Mouse (Mus musculus) limb, embryonic 13.5 days (tissue): ENCODE measurements at regions not wholly inside any gene's neighbourhood (a gene's known extent, or its start where the extent isn't known, plus 50 kb on each side); places are given as distances from the start of the nearest gene placed in this dataset.
A peak's percentile ranks its signal among the peaks of the same experiment; 100 is the strongest.

ENCODE experiments used
- ATAC-seq: fragments of 200-750 bp; cut with Nextera tagmentation; 2 replicates; pipeline ENCODE4 v1.8.0; 2017; ENCODE audit warnings: low read depth, moderate number of reproducible peaks, moderate TSS enrichment; ENCODE audit not compliant: low FRiP score
- H3K27ac ChIP-seq: fragments of 300-500 bp; sonication (generic); 2 replicates; pipeline ENCODE4 v1.5.1; 2015; ENCODE audit warnings: inconsistent platforms, mild to moderate bottlenecking, moderate library complexity
- H3K27me3 ChIP-seq: fragments of 300-500 bp; sonication (generic); 2 replicates; pipeline ENCODE4 v1.6.1; 2015; ENCODE audit warnings: mild to moderate bottlenecking, inconsistent platforms
- H3K36me3 ChIP-seq: fragments of 300-500 bp; sonication (generic); 2 replicates; pipeline ENCODE4 v1.6.1; 2015; ENCODE audit warnings: inconsistent platforms, mild to moderate bottlenecking, moderate library complexity
- H3K4me1 ChIP-seq: fragments of 300-500 bp; sonication (generic); 2 replicates; pipeline ENCODE4 v1.6.1; 2015; ENCODE audit warnings: inconsistent platforms
- H3K4me2 ChIP-seq: fragments of 300-500 bp; sonication (generic); replicated peaks from 2 replicates; pipeline ENCODE4 v1.6.1; 2015; ENCODE audit warnings: inconsistent platforms, mild to moderate bottlenecking, moderate library complexity
- H3K4me3 ChIP-seq: fragments of 300-500 bp; sonication (generic); 2 replicates; pipeline ENCODE4 v1.5.1; 2015; ENCODE audit warnings: moderate library complexity, mild to moderate bottlenecking, inconsistent platforms
- H3K9ac ChIP-seq: fragments of 300-500 bp; sonication (generic); 2 replicates; pipeline ENCODE4 v1.6.1; 2015; ENCODE audit warnings: mild to moderate bottlenecking, inconsistent platforms
- H3K9me3 ChIP-seq: fragments of 300-500 bp; sonication (generic); 2 replicates; pipeline ENCODE4 v1.6.1; 2016; ENCODE audit warnings: inconsistent platforms
- WGBS: fragments of 180-500 bp; shearing (Covaris S2); methylation state at CpG from one replicate; pipeline ENCODE4 v1.1.7; 2015; 5-methylcytosine and 5-hydroxymethylcytosine counted together

DNA sequence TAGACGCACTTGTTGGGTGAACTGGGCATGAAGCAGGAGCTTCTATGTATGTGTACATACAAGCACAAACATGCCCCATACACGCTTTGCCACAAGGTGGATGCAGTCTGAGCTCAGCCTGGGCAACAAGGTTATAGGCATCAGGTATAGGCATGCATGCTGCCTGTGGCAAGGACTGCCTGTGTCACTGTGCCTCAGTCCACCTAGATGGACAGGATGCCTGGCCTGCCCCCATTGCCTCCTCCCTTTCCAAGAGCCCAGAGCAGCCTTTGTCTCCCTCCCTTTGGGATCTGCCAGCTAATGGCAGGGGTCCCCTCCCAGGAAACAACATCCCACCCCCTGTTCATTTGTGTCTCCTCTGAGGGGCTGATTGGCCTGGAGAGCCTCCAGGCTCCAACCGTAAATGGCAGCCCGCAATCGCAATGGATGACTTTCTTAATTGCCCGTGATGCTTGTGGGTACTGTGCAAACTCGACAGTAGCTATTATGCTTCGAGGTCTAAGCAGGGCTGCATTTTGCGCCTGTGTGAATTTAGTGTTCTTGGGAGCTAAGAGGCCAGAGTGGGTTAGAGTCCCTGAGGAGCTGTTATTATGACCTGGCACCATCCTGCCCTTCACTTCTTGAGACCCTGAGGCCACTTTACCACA is 293.6 kb downstream of the Tns1 start:
- Histone ChIP-seq H3K27ac (no peak overlapping the region), H3K36me3 (no peaks in the 10 kb centered on the region), H3K9ac (no peak overlapping the region), H3K27me3 (no peaks in the 10 kb centered on the region), H3K4me2 (no peak overlapping the region), H3K4me3 (no peak overlapping the region), H3K4me1 (peaks cover 20% of the 10 kb centered on the region), H3K9me3 (no peaks in the 10 kb centered on the region)
- WGBS: 50% methylated on average over 9 of the region's 9 CpGs
- no peak for ATAC-seq

DNA sequence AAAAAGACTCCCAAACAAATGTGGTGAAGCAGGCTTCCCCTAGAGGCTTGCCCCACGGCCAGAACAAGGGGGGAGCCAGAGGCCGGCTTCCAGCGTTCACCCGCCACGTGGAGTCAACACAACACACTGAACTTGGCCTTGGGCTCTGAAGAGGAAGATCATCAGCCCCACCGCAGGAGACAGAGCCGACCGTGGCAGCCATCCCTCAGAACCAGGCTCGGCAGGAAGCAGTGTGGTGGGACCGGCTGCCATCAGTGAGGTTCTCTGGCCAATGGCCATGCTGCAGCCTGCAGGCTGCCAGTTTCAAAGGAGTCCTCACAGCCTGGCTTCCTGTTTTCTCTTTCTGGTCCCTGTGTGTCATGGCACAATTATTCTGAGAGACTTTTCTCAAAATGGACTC is 295.3 kb downstream of the Tns1 start:
- Histone ChIP-seq H3K4me1 (peaks cover 26% of the 10 kb centered on the region), H3K27ac (no peak overlapping the region), H3K4me2 (no peak overlapping the region), H3K9ac (no peak overlapping the region), H3K4me3 (no peak overlapping the region), H3K36me3 (no peaks in the 10 kb centered on the region), H3K9me3 (no peaks in the 10 kb centered on the region), H3K27me3 (no peaks in the 10 kb centered on the region)
- WGBS: 57% methylated on average over 10 of the region's 10 CpGs
- no peak for ATAC-seq

DNA sequence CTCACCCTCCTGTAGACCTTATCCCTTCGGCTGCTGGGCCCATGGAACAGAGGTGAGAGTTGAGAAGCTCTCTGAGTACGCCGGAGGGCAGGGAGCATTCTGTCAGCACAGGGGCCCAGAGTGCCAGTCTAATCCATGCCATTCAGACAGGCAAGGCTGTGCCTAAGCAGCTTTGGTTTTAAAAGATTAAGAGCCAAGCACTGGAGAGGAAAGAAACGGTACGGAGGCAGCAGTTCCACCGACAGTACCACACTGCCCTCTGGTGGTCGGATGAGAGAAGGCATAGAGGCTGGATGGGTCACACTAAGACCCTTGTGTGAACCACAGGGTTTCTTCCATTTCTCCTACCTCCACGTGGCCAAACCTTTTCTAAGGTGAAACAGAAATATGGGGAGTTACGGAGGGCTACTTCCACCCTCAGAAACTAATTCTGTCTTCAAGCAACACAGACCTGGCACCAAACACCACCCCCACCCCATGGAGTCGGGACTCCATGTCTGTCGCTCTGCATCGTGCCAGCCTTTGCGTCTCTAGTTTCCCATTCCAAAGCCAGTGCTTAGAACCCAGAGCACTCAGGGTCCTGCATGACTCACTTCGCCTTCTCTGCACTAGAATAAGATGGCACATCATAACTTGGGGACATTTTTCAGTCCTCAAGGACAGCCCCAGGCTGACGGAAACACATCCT is 297.9 kb downstream of the Tns1 start:
- Histone ChIP-seq H3K4me1 (peaks cover 26% of the 10 kb centered on the region), H3K4me2 (no peak overlapping the region), H3K9me3 (no peaks in the 10 kb centered on the region), H3K36me3 (no peaks in the 10 kb centered on the region), H3K9ac (no peak overlapping the region), H3K4me3 (no peak overlapping the region), H3K27ac (no peak overlapping the region; the same call in 1 of the 2 replicates), H3K27me3 (peaks cover 2% of the 10 kb centered on the region; the same call in 1 of the 2 replicates)
- ATAC-seq: peak; percentile 80
- WGBS: 39% methylated on average over 15 of the region's 15 CpGs

DNA sequence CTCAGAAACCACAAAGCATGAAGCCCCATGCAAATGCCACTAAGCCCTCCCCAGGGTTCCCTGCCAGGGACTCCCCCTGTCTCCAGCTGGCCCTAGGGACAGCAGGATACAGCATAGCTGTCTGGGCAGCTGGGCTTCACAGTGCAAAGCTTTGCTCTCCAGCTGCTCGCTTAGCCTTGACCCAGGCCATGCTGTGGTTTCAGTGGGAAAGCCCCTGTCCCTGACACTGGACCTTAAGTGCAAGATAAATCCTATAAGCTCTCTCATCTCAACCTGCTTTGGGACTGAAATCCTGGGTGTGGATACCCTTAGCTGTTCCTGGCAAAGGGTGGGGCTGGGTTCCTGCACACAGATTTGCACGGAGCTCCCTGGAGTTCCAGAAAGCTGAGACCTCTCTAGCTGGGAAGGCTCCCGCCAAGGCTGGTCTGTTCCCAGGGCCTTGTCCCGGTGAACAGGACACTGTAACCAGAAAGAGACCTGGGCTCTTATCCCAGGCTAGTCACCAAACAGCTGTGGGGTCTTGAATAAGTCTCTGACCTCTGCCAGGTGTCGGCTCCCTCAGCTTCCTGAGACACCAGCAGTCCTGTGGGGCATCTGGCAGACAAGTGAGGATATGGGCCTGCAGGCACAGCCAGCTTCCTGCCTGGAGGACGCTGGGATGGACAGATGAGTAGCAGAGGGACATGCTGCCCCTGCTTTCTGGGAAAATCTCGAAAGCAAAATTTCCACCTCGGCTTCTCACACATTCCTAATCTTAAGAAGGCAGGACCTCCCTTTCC is 299.7 kb downstream of the Tns1 start:
- H3K27me3 ChIP-seq: peaks cover 2% of the 10 kb centered on the region; the same call in 1 of the 2 replicates
- no peak overlapping the region for H3K4me2 ChIP-seq
- H3K9me3 ChIP-seq: no peaks in the 10 kb centered on the region
- H3K4me3 ChIP-seq: no peak overlapping the region
- no peak overlapping the region for H3K27ac ChIP-seq
- 45% methylated on average over 8 of the region's 8 CpGs for WGBS
- peaks cover 32% of the 10 kb centered on the region for H3K4me1 ChIP-seq
- ATAC-seq: peak; percentile 62
- no peak overlapping the region for H3K9ac ChIP-seq
- H3K36me3 ChIP-seq: no peaks in the 10 kb centered on the region

DNA sequence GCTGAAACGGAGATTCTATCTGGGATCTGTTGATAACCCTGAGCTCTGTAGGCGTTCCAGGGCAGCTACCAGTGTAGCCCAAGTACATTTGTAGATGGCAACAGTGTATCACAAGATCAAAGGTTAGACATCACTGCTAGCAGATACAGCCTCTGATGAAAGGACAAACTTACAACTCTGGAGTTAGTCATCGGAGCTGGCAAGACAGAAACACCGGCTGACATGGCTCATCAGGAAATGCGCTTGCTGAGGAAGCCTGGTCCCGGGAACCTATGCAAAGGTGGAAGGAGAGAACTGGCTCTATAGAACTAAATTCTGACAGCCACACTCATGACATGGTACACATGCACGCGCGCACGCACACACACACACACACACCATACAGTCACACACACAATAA is 300.5 kb downstream of the Tns1 start:
- Histone ChIP-seq H3K9me3 (no peaks in the 10 kb centered on the region; the same call in 1 of the 2 replicates), H3K4me3 (no peak overlapping the region), H3K9ac (no peak overlapping the region), H3K27me3 (peaks cover 2% of the 10 kb centered on the region; the same call in 1 of the 2 replicates), H3K4me1 (peaks cover 32% of the 10 kb centered on the region), H3K36me3 (no peaks in the 10 kb centered on the region), H3K4me2 (no peak overlapping the region), H3K27ac (no peak overlapping the region)
- WGBS: 83% methylated on average over 10 of the region's 10 CpGs
- no peak for ATAC-seq

DNA sequence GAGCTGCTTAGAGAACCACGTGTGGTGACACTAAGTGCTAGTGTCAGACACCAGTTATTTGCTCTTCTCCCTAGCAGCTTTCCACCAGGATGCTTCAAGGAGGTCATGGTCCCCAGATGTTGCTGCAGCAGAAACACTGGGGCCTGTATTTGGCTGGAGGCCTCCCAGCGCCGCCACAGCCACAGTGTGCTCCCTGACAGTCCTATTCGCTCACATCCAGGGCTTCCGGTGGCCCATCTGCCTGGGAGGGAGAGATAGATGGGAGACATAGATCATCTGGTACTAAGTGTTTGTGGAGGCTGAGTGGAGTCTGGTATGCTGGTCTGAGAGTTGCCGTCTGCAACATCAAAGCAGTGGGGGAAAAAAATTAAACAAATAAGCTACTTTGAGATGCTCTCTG is 301.6 kb downstream of the Tns1 start:
- no peak overlapping the region for H3K4me2 ChIP-seq
- no peaks in the 10 kb centered on the region; the same call in 1 of the 2 replicates for H3K9me3 ChIP-seq
- 42% methylated on average over 6 of the region's 6 CpGs for WGBS

DNA sequence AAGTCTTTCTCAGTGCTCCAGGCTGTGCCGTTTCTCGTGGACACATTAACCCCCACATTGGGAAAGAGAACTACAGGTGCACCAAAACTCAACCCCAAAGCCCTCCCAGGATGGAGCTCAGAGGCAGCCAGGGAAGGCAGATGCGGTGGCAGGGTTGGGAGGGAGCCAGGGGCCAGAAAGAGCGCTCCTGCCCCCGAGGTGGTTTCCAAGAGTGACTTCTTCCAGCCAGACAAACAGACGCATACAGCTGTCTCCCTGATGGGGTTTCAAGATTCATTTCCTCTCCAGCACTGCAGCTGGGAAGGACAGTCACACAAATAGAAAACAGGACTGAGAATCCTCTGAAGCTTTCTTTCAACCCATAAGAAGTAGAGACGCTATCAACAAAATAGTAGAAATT is 303.5 kb downstream of the Tns1 start:
- Histone ChIP-seq H3K9me3 (no peaks in the 10 kb centered on the region; the same call in 1 of the 2 replicates), H3K4me2 (no peak overlapping the region), H3K27ac (no peak overlapping the region), H3K4me1 (peaks cover 15% of the 10 kb centered on the region), H3K4me3 (no peak overlapping the region), H3K36me3 (no peaks in the 10 kb centered on the region), H3K27me3 (peaks cover 2% of the 10 kb centered on the region; the same call in 1 of the 2 replicates), H3K9ac (no peak overlapping the region)
- WGBS: 58% methylated on average over 7 of the region's 7 CpGs
- no peak for ATAC-seq

More for the DNA sequence above, 301.6 kb downstream of the Tns1 start:
- Histone ChIP-seq H3K4me1 (peaks cover 25% of the 10 kb centered on the region), H3K36me3 (no peaks in the 10 kb centered on the region), H3K4me3 (no peak overlapping the region), H3K27ac (no peak overlapping the region), H3K27me3 (peaks cover 2% of the 10 kb centered on the region; the same call in 1 of the 2 replicates), H3K9ac (no peak overlapping the region)
- ATAC-seq: no peak

DNA sequence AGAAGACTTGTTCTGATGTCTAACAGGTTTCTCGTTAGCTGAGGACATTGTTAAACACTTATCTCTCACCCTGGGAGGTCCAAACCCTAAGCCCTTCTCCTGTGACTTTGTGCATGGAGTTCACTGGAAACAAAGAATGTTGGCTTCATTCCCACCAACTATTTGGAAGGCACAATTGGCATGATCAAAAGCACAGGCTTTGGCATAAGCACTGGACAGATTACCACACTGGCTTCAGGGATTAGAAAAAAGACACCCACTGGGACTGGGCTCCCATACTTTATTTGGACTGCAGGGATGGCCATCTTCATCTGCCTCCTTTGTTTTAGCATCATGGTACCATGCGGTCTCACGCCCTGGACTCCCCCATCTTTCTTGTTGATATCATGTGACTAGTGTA is 317.0 kb downstream of the Tns1 start:
- no peak overlapping the region for H3K9ac ChIP-seq
- no peaks in the 10 kb centered on the region for H3K4me1 ChIP-seq
- no peak overlapping the region for H3K27ac ChIP-seq
- no peaks in the 10 kb centered on the region for H3K36me3 ChIP-seq
- no peaks in the 10 kb centered on the region for H3K9me3 ChIP-seq
- no peak for ATAC-seq
- H3K4me3 ChIP-seq: no peak overlapping the region
- 90% methylated on average over 3 of the region's 3 CpGs for WGBS
- no peaks in the 10 kb centered on the region for H3K27me3 ChIP-seq
- H3K4me2 ChIP-seq: no peak overlapping the region

DNA sequence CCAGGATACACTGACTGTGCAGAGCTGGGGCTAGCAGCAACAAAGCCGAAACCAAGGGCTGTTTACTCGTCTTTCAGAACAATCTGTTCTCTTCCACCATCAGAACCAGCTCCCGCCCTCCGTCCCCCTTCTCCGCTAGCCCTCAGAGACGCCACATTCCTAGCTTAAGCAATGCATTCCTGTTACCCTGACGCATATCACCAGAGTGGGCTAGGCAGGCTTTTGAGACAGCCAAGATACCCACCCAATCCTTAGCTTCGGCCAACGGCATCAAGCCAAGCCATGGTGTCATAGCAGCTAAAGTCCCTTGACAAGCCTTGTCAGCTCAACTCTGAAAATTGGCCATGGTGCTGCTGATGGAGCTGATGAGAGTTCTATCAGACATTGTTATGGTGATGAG is 319.1 kb downstream of the Tns1 start:
- Histone ChIP-seq H3K4me3 (no peak overlapping the region), H3K4me1 (no peaks in the 10 kb centered on the region), H3K27me3 (no peaks in the 10 kb centered on the region), H3K36me3 (no peaks in the 10 kb centered on the region), H3K9me3 (no peaks in the 10 kb centered on the region), H3K9ac (no peak overlapping the region), H3K27ac (no peak overlapping the region), H3K4me2 (no peak overlapping the region)
- 86% methylated on average over 9 of the region's 9 CpGs for WGBS
- ATAC-seq: no peak

DNA sequence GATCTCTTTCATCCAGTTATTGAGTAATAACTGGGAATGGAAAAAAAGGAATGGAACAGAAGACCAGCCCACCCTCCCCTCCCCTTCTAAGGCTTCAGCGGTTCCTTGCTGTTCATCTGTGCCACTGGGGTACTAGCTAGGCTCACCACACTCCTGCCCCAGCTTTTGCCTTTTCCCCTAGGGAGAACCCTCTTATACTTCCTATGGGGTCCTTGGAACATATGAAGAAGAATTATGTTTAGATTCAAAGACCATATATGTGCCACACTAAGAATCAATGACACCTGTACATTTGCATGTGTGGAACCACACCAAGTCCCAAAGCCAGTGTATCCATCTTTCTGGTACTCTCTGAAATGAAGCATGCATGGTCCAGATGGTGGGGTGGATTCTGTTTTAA is 324.3 kb downstream of the Tns1 start:
- no peaks in the 10 kb centered on the region for H3K36me3 ChIP-seq
- 83% methylated on average over 1 of the region's 1 CpGs for WGBS
- H3K27ac ChIP-seq: no peak overlapping the region
- H3K27me3 ChIP-seq: no peaks in the 10 kb centered on the region
- no peaks in the 10 kb centered on the region for H3K9me3 ChIP-seq
- no peak for ATAC-seq
- no peak overlapping the region for H3K4me3 ChIP-seq
- no peak overlapping the region for H3K4me2 ChIP-seq
- peaks cover 23% of the 10 kb centered on the region for H3K4me1 ChIP-seq
- H3K9ac ChIP-seq: no peak overlapping the region

DNA sequence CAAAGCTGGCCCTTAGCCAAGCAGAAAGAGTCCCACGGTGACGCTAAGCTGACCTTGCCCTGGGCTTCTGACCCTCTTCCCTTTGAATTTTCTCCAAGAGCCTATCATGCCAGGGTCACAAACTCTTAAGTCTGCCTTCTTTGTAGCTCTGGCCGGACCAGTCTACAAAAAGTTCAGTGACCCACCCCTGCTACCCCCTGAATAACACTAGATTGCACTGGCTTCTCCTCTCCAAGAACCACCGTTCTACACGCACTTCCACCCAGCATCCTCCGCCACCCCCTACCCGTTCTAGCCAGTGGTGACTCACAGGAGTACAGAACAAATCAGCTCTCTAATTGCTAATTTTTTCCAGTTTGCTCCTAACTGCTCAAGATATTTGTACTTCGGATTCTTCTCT is 325.0 kb downstream of the Tns1 start:
- no peak overlapping the region for H3K4me3 ChIP-seq
- ATAC-seq: no peak
- H3K4me2 ChIP-seq: no peak overlapping the region
- H3K9ac ChIP-seq: no peak overlapping the region
- H3K4me1 ChIP-seq: peaks cover 23% of the 10 kb centered on the region
- no peak overlapping the region for H3K27ac ChIP-seq
- WGBS: 72% methylated on average over 8 of the region's 8 CpGs
- no peaks in the 10 kb centered on the region for H3K9me3 ChIP-seq
- no peaks in the 10 kb centered on the region for H3K36me3 ChIP-seq
- H3K27me3 ChIP-seq: no peaks in the 10 kb centered on the region

DNA sequence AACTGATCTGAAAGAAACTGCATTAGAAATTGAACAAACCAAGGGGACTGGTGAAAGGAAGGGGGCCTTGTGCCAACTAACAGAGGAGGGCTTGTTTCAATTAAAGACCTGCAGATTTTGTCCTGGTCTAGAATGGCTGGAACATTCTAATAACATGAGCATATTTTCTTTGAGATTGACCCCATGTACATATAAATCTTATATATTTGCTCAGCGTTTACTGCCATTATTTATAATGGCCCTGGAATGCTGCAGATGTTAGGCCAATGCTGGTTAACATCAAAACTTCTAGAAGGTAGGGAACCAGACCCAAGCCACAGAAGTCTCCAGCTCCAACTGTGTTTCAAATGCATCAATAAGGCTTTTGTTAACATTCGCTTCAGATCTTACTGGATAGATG is 326.4 kb downstream of the Tns1 start:
- no peaks in the 10 kb centered on the region for H3K9me3 ChIP-seq
- WGBS: 51% methylated on average over 2 of the region's 2 CpGs
- H3K4me3 ChIP-seq: no peak overlapping the region
- no peaks in the 10 kb centered on the region for H3K27me3 ChIP-seq
- H3K9ac ChIP-seq: no peak overlapping the region
- no peaks in the 10 kb centered on the region for H3K36me3 ChIP-seq
- peak; percentile 48; the same call in 1 of the 2 replicates for ATAC-seq
- no peak overlapping the region for H3K4me2 ChIP-seq
- peaks cover 23% of the 10 kb centered on the region for H3K4me1 ChIP-seq
- H3K27ac ChIP-seq: peak overlapping the region; percentile 82
